Mouse (Mus musculus): ENCODE data around the gene Auts2.

GRCm38 (mm10) chr5:132203846-132204245 lies 339.3 kb downstream of the Auts2 start:
- TF ChIP-seq CTCF (IDR thresholded peaks at IDR 0.05; ENCODE audit: insufficient read depth, low read length), result no peak
- TF ChIP-seq POLR2A (IDR thresholded peaks at IDR 0.05; ENCODE audit: borderline replicate concordance, extremely low read depth, low read depth, low read length), result no peak

Measured in lung, adult 2 months (tissue).